Mouse (Mus musculus) lung, adult 2 months (tissue): ENCODE data around the gene Lats2.

Experiments used
- CTCF ChIP-seq: fragments of 200-500 bp; IDR thresholded peaks from 2 replicates; pipeline ENCODE4 v1.5.1; 2011; ENCODE audit warnings: mild to moderate bottlenecking, low read length, control low read depth; ENCODE audit not compliant: insufficient read depth
- POLR2A ChIP-seq: fragments of 200-500 bp; IDR thresholded peaks from 2 replicates; pipeline ENCODE4 v1.6.1; 2011; ENCODE audit warnings: low read depth, mild to moderate bottlenecking, control low read depth, low read length, borderline replicate concordance; ENCODE audit errors: extremely low read depth

- no peak for TF ChIP-seq CTCF
- no peak for TF ChIP-seq POLR2A
These were observed 17.5 kb downstream of the Lats2 start for GRCm38 (mm10) chr14:57740651-57741050.
